Mouse (Mus musculus) adrenal gland, adult 8-10 months (tissue): Measurements from ENCODE around the gene Jade3. TPM values are rescaled to one million over a fixed set of nuclear protein-coding genes. Genes with fewer than 3 reads are reported as not detected.
A peak's percentile ranks its signal among the peaks of the same experiment; 100 is the strongest.

Experiments
- DNase-seq: peaks from one replicate; pipeline ENCODE4 v3.0.0; 2022
- total RNA-seq, 4 experiments: library from RNA; stranded (reverse); gene quantifications; 2 replicates each; pipeline ENCODE4 v1.2.4; 2022

Jade3 gene
- total RNA-seq, 4 experiments from 2014 or later: 5.3 to 8.2 (median 6.4) TPM

- DNase-seq: peak; percentile 45
Observed at GRCm38 (mm10) chrX:20548011-20548879, 122.8 kb downstream of the Jade3 start.

- no peak for DNase-seq
Observed at GRCm38 (mm10) chrX:20548880-20549440, 123.5 kb downstream of the Jade3 start.

GRCm38 (mm10) chrX:20549532-20549931, 124.0 kb downstream of the Jade3 start, which contains the start of gene Rgn:
Gene Rgn (plus strand): TSS chrX:20549787.
- no peak for DNase-seq

GRCm38 (mm10) chrX:20552199-20552598, 126.7 kb downstream of the Jade3 start:
- DNase-seq: no peak

DNA sequence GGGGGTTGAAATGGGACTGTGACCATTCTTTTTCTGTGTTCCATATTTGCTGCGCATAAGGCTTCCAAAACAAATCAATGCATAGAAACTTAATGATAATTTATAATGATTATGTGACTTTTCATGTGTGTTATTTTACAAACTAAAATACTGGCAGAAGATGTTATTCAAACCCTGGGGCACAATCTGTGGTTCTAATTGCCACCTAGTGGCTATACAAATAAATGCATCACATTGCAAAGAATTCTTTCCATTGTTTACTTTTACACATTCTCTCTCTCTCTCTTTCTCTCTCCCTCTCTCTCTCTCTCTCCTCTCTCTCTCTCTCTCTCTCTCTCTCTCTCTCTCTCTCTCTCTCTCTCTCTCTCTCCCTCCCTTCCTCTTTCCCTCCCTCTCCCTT, 136.4 kb downstream of the Jade3 start:
- DNase-seq: no peak

GRCm38 (mm10) chrX:20563941-20564340, 138.5 kb downstream of the Jade3 start:
- no peak for DNase-seq

Other genes with a start within 250 kb of the Jade3 start
- 10 to 100 TPM; 22.2 to 62.4 (median 40.4) TPM for gene Slc9a7, start 133.9 kb upstream of the Jade3 start, total RNA-seq
- gene Rp2, start 61.2 kb upstream of the Jade3 start, total RNA-seq: 10 to 100 TPM; 15.4 to 22.1 (median 17.9) TPM
- 1 to 10 TPM; 2.7 to 3.8 (median 3.7) TPM for gene Rgn, start 124.1 kb downstream of the Jade3 start, total RNA-seq
- 10 to 100 TPM; 29.0 to 41.2 (median 40.0) TPM for gene Rbm10, start 191.8 kb downstream of the Jade3 start, total RNA-seq
- 100 to 1,000 TPM; 217 to 320 (median 257) TPM for gene Ndufb11, start 191.9 kb downstream of the Jade3 start, total RNA-seq
- 100 to 1,000 TPM; 423 to 601 (median 476) TPM for gene Uba1, start 232.6 kb downstream of the Jade3 start, total RNA-seq